Mouse (Mus musculus): Measurements from ENCODE around the gene Boll.

DNA sequence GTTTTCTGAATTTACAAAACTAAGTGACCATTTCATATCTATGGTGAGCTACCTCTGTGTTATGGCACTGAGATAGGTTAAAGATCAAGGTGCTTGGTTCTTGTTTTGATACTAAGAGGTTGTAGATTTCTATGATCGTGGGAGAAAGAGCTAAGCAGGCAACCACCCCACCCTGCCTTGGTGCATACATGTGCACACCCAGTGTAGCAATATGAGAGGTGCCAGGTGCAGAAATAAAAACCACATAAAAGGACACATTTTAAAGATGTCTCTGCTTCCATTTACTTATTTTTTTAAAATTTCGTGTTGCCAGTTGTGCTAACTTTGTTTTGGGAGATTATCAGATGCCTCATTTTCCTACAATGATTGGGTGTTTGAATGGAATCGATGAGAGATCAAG is 9.4 kb upstream of the Boll start:
- TF ChIP-seq CTCF (IDR thresholded peaks at IDR 0.05; ENCODE audit: low read depth) (no peak), EP300 (IDR thresholded peaks at IDR 0.05; ENCODE audit: low read depth) (no peak)
